Mouse (Mus musculus): ENCODE measurements around the gene Teddm1a. TPM values are rescaled to one million over a fixed set of nuclear protein-coding genes. Genes with fewer than 3 reads are reported as not detected.

The Teddm1a gene
- polyA plus RNA-seq, 1 experiment from 2014 or later = not detected

DNA sequence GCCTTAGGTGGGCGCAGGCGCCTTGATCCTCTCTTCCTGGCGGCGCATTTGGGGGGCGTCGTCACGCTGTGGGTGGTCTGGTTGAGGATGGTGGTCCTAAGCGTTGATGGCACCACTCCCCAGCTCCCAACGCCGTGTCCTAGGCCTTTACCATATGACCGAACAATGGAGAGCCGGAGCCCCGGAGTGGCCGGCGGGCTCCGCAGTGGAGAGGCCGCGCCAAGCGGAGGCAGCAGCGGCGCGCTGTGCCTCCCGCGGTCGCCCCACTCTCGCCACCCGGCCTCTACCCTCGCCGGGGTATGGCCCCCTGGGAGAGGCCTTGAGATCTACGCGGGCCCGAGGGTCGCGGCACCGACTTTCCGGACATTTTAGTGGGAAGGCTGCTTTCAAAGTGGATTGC is 8.8 kb downstream of the Teddm1a start:
- Histone ChIP-seq H3K4me3 (ENCODE audit: low read depth, low read length) (peak overlapping the region; percentile 85), H3K4me2 (ENCODE audit: low read length) (peak overlapping the region; percentile 82), H3K9ac (ENCODE audit: low read length) (peak overlapping the region; percentile 78), H3K27ac (ENCODE audit: low read depth) (peak overlapping the region; percentile 97), H3K27me3 (replicated peaks; ENCODE audit: control insufficient read depth, insufficient read depth, low read length) (no peaks in the 10 kb centered on the region), H3K36me3 (ENCODE audit: control insufficient read depth, insufficient read depth, low read length) (peaks cover 29% of the 10 kb centered on the region), H3K9me3 (ENCODE audit: control insufficient read depth, low read length) (no peaks in the 10 kb centered on the region), H3K4me1 (replicated peaks; ENCODE audit: control insufficient read depth, insufficient read depth, low read length) (peaks cover 18% of the 10 kb centered on the region)
- ATAC-seq (replicated peaks; ENCODE audit: low FRiP score, low TSS enrichment, low read depth) = peak; percentile 37
- under 1% methylated on average over 34 of the region's 36 CpGs for WGBS
- DNase-seq (ENCODE audit: low spot score) = no peak

DNA sequence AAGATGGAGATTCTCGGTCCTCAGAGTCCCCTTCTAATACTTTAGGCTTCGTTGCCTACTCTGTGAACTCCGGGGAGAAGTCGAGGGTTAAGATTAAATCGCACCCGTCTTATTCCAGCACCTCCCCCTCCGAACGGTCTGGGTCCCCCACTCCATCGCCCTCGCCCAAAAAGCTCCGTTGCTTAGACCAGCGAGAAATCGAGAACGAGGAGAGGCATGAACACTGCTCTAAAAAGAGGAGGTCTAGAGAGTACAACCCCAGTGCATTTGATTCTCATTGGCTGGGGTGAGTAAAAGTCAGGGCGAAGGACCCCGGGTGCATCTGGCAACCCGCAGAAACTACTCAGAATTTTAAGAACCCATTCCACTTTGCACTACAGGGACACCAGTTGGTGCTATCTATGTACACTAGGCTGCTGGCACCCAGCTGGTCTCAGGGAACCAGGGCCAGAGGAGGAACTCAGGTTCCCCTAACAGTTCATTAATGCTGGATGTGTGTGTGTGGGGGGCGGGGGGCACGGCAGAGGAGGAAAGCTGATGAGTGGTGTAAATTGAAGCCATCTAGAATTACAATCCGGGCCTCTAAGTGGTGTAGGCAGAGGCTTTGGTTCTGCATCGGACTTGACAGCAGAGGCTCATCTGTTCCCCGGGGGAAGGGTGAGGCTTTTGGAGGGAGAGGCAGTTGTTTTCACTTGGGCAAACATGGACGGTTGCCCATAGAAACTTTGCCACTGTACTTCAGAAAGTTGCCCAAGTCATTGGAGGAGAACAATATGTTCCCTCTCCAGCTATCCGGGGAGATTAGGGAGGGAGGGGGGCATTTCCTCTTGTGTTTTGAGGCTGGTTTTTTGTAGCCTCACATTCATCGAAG is 9.6 kb downstream of the Teddm1a start:
- Histone ChIP-seq H3K4me3 (ENCODE audit: low read depth, low read length) (peak overlapping the region; percentile 85), H3K9ac (ENCODE audit: low read length) (peak overlapping the region; percentile 78), H3K4me1 (replicated peaks; ENCODE audit: control insufficient read depth, insufficient read depth, low read length) (peaks cover 18% of the 10 kb centered on the region), H3K27me3 (replicated peaks; ENCODE audit: control insufficient read depth, insufficient read depth, low read length) (no peaks in the 10 kb centered on the region), H3K9me3 (ENCODE audit: control insufficient read depth, low read length) (no peaks in the 10 kb centered on the region), H3K27ac (ENCODE audit: low read depth) (peak overlapping the region; percentile 97), H3K4me2 (ENCODE audit: low read length) (peak overlapping the region; percentile 82), H3K36me3 (ENCODE audit: control insufficient read depth, insufficient read depth, low read length) (peaks cover 36% of the 10 kb centered on the region)
- DNase-seq (ENCODE audit: low spot score) (peak; percentile 71), ATAC-seq (replicated peaks; ENCODE audit: low FRiP score, low TSS enrichment, low read depth) (no peak)
- 2% methylated on average over 25 of the region's 25 CpGs for WGBS

DNA sequence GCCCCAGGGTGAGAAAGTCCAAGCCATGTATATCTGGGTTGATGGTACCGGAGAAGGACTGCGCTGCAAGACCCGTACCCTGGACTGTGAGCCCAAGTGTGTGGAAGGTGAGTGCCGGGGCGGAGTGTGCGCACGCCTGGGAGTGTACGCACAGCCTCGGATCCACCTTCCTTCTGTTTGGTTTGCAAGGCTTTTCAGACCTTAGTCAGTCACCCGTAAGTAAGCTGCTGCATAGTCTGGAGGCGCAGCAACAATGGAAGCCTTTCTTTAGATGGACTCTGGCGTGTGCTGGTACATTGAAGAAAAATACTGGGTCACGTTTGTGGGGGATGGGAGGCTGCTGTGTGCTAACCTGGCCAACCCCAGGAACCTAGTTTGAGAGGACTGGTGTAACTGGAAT is 11.5 kb downstream of the Teddm1a start:
- WGBS = 88% methylated on average over 13 of the region's 13 CpGs
- DNase-seq (ENCODE audit: low spot score) = no peak

DNA sequence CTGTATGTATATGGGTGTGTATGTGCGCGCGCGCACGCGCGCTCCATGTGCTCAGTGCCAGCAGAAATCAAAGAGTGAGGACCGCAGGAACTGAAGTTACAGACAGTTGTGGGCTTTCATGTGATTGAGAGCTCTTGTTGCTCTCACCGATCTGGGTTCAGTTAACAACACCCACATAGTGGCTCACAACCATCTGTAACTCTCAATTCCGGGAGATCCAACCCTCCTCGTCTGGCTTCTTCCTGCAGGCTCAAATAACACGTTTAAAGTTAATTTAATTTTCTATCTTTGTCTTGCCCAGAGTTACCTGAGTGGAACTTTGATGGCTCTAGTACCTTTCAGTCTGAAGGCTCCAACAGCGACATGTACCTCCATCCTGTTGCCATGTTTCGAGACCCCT is 12.7 kb downstream of the Teddm1a start:
- H3K9me3 ChIP-seq (ENCODE audit: control insufficient read depth, low read length) = no peaks in the 10 kb centered on the region
- peaks cover 14% of the 10 kb centered on the region for H3K4me1 ChIP-seq (replicated peaks; ENCODE audit: control insufficient read depth, insufficient read depth, low read length)
- no peak overlapping the region for H3K4me3 ChIP-seq (ENCODE audit: low read depth, low read length)
- no peak overlapping the region for H3K4me2 ChIP-seq (ENCODE audit: low read length)
- DNase-seq (ENCODE audit: low spot score) (no peak), ATAC-seq (replicated peaks; ENCODE audit: low FRiP score, low TSS enrichment, low read depth) (no peak)
- H3K36me3 ChIP-seq (ENCODE audit: control insufficient read depth, insufficient read depth, low read length) = peaks cover 67% of the 10 kb centered on the region
- H3K27me3 ChIP-seq (replicated peaks; ENCODE audit: control insufficient read depth, insufficient read depth, low read length) = no peaks in the 10 kb centered on the region
- H3K27ac ChIP-seq (ENCODE audit: low read depth) = no peak overlapping the region
- 95% methylated on average over 14 of the region's 14 CpGs for WGBS
- no peak overlapping the region for H3K9ac ChIP-seq (ENCODE audit: low read length)

More for the DNA sequence above, 11.5 kb downstream of the Teddm1a start:
- no peak overlapping the region for H3K27ac ChIP-seq (ENCODE audit: low read depth)
- no peak overlapping the region for H3K4me3 ChIP-seq (ENCODE audit: low read depth, low read length)
- no peak overlapping the region for H3K4me2 ChIP-seq (ENCODE audit: low read length)
- H3K9ac ChIP-seq (ENCODE audit: low read length) = no peak overlapping the region
- H3K4me1 ChIP-seq (replicated peaks; ENCODE audit: control insufficient read depth, insufficient read depth, low read length) = peaks cover 18% of the 10 kb centered on the region
- H3K27me3 ChIP-seq (replicated peaks; ENCODE audit: control insufficient read depth, insufficient read depth, low read length) = no peaks in the 10 kb centered on the region
- H3K9me3 ChIP-seq (ENCODE audit: control insufficient read depth, low read length) = no peaks in the 10 kb centered on the region
- H3K36me3 ChIP-seq (ENCODE audit: control insufficient read depth, insufficient read depth, low read length) = peaks cover 56% of the 10 kb centered on the region
- no peak for ATAC-seq (replicated peaks; ENCODE audit: low FRiP score, low TSS enrichment, low read depth)

DNA sequence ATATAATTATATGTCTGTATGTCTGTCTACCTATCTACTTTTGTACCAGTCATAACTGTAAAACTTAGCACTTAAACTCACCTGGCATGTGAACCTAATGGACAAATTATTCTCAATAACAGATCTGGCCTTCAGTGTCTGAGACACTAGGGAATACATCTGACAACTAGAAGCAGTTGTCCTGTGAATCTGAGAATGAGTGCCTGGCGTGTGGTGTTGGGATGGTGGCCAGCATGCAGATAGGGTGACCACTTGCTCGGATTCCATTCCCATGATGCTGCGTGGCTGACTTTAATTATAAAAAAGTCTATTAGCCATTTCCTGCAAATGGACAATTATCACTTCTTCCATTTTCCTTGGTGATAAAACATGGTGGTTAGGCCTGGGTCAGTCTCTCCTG is 14.3 kb downstream of the Teddm1a start:
- no peak overlapping the region for H3K9ac ChIP-seq (ENCODE audit: low read length)
- DNase-seq (ENCODE audit: low spot score) (no peak), ATAC-seq (replicated peaks; ENCODE audit: low FRiP score, low TSS enrichment, low read depth) (no peak)
- H3K9me3 ChIP-seq (ENCODE audit: control insufficient read depth, low read length) = no peaks in the 10 kb centered on the region
- H3K36me3 ChIP-seq (ENCODE audit: control insufficient read depth, insufficient read depth, low read length) = peaks cover 78% of the 10 kb centered on the region
- H3K4me3 ChIP-seq (ENCODE audit: low read depth, low read length) = no peak overlapping the region
- H3K27ac ChIP-seq (ENCODE audit: low read depth) = no peak overlapping the region
- no peak overlapping the region for H3K4me2 ChIP-seq (ENCODE audit: low read length)
- peaks cover 14% of the 10 kb centered on the region for H3K4me1 ChIP-seq (replicated peaks; ENCODE audit: control insufficient read depth, insufficient read depth, low read length)
- 96% methylated on average over 3 of the region's 3 CpGs for WGBS
- H3K27me3 ChIP-seq (replicated peaks; ENCODE audit: control insufficient read depth, insufficient read depth, low read length) = no peaks in the 10 kb centered on the region

DNA sequence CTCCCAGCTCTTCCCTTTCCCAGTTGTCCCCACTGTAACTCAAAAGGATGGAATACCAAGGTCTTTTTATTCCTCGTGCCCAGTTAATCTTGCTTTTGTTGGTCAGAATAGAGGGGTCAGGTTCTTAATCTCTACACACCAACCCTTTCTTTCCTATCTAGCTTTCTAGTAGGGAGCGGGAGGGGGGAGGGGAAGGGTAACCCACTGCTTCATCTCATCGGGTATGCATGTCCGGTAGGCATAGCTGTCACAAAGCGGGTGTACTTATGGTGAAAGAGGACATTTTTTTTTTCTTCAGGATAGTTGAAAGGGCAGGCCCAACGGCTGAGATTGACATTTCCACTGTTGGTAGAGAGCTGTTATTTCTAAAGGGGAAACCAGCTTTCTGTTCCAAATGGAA is 16.7 kb downstream of the Teddm1a start:
- peaks cover 71% of the 10 kb centered on the region for H3K36me3 ChIP-seq (ENCODE audit: control insufficient read depth, insufficient read depth, low read length)
- WGBS = 90% methylated on average over 6 of the region's 6 CpGs
- no peaks in the 10 kb centered on the region for H3K9me3 ChIP-seq (ENCODE audit: control insufficient read depth, low read length)
- H3K9ac ChIP-seq (ENCODE audit: low read length) = no peak overlapping the region
- H3K27ac ChIP-seq (ENCODE audit: low read depth) = no peak overlapping the region
- H3K4me1 ChIP-seq (replicated peaks; ENCODE audit: control insufficient read depth, insufficient read depth, low read length) = no peaks in the 10 kb centered on the region
- H3K4me3 ChIP-seq (ENCODE audit: low read depth, low read length) = no peak overlapping the region
- no peak for ATAC-seq (replicated peaks; ENCODE audit: low FRiP score, low TSS enrichment, low read depth)
- no peak overlapping the region for H3K4me2 ChIP-seq (ENCODE audit: low read length)
- DNase-seq (ENCODE audit: low spot score) = no peak
- no peaks in the 10 kb centered on the region for H3K27me3 ChIP-seq (replicated peaks; ENCODE audit: control insufficient read depth, insufficient read depth, low read length)

DNA sequence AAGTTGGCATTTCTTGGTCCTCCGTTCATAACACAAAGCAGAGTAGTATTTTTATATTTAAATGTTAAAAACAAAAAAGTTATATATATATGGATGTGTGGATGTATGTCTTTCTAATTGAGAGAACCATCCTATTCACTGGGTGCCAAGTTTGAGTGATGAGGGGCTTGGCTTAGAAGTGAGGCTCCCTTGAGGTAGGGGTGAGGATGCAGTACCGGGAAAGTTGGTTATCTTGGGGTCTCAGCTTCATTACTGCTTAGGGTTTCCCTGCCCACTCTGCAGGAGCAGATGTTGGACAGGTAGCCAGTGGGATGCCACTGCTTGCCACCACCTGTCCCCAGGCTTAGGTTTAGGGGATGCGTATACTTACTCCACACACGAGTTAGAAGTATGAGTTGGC is 17.2 kb downstream of the Teddm1a start:
- Histone ChIP-seq H3K4me3 (ENCODE audit: low read depth, low read length) (no peak overlapping the region), H3K27me3 (replicated peaks; ENCODE audit: control insufficient read depth, insufficient read depth, low read length) (no peaks in the 10 kb centered on the region), H3K4me2 (ENCODE audit: low read length) (no peak overlapping the region), H3K36me3 (ENCODE audit: control insufficient read depth, insufficient read depth, low read length) (peaks cover 65% of the 10 kb centered on the region), H3K4me1 (replicated peaks; ENCODE audit: control insufficient read depth, insufficient read depth, low read length) (no peaks in the 10 kb centered on the region), H3K9me3 (ENCODE audit: control insufficient read depth, low read length) (no peaks in the 10 kb centered on the region), H3K27ac (ENCODE audit: low read depth) (no peak overlapping the region), H3K9ac (ENCODE audit: low read length) (no peak overlapping the region)
- 90% methylated on average over 4 of the region's 4 CpGs for WGBS
- DNase-seq (ENCODE audit: low spot score) (no peak), ATAC-seq (replicated peaks; ENCODE audit: low FRiP score, low TSS enrichment, low read depth) (no peak)

DNA sequence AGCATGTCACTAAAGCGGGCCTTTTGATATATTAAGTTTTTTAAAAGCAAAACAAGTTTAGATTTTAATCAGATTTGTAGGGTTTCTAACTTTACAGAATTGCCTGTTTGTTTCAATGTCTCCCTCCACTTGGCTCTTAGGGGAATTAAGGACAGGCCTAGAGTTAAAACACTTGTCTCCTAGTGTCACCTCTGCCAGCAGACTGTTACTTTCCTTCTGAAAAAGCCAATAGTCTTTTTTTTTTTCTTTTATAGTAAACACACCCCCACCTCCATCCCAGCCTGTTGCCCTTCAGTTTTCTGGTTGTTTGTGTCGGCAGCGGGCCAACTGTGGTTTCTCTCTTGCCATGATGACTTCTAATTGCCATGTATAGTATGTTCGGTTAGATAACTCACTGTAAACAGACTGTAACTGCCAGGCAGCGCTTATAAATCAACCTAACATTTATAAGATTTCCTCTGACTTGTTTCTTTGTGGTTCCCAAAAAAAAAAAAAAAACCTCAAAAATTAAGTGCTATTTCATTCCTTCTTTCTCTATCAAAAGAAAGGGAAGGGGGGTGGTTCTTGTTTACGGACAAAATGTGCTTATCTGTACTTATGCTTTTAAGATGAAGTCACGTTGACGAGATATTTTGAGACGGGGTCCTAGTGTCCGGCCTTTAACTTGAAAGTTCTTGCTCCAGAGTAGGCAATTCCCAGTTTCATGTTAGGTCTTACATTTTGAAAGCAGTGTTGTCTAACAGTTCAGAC is 17.8 kb downstream of the Teddm1a start:
- Histone ChIP-seq H3K4me3 (ENCODE audit: low read depth, low read length) (no peak overlapping the region), H3K9me3 (ENCODE audit: control insufficient read depth, low read length) (no peaks in the 10 kb centered on the region), H3K4me1 (replicated peaks; ENCODE audit: control insufficient read depth, insufficient read depth, low read length) (no peaks in the 10 kb centered on the region), H3K9ac (ENCODE audit: low read length) (no peak overlapping the region), H3K36me3 (ENCODE audit: control insufficient read depth, insufficient read depth, low read length) (peaks cover 59% of the 10 kb centered on the region), H3K4me2 (ENCODE audit: low read length) (no peak overlapping the region), H3K27me3 (replicated peaks; ENCODE audit: control insufficient read depth, insufficient read depth, low read length) (no peaks in the 10 kb centered on the region), H3K27ac (ENCODE audit: low read depth) (no peak overlapping the region)
- ATAC-seq (replicated peaks; ENCODE audit: low FRiP score, low TSS enrichment, low read depth) = no peak
- WGBS = 74% methylated on average over 10 of the region's 10 CpGs
- no peak for DNase-seq (ENCODE audit: low spot score)
